Mouse (Mus musculus): Measurements from ENCODE around the gene Colca2. TPM values are rescaled to one million over a fixed set of nuclear protein-coding genes. Genes with fewer than 3 reads are reported as not detected.

The Colca2 gene
- polyA plus RNA-seq, 1 experiment, result 2.7 TPM

GRCm38 (mm10) chr9:51303980-51304379 lies 25.6 kb upstream of the Colca2 start:
- no peak for TF ChIP-seq POLR2A (IDR thresholded peaks at IDR 0.05; ENCODE audit: control insufficient read depth, extremely low read depth, insufficient read depth, low read length, poor library complexity)
- TF ChIP-seq CTCF (IDR thresholded peaks at IDR 0.05; ENCODE audit: borderline replicate concordance, control insufficient read depth, extremely low read depth, insufficient read depth, low read length, poor library complexity), result no peak
- DNase-seq, result no peak
- Histone ChIP-seq H3K4me3 (ENCODE audit: control insufficient read depth, insufficient read depth, low read length) (no peak overlapping the region), H3K36me3 (ENCODE audit: control insufficient read depth, insufficient read depth, low read length) (no peaks in the 10 kb centered on the region), H3K4me1 (replicated peaks; ENCODE audit: control insufficient read depth, insufficient read depth, low read length) (no peaks in the 10 kb centered on the region), H3K27ac (ENCODE audit: control insufficient read depth, insufficient read depth, low read length) (no peak overlapping the region), H3K27me3 (ENCODE audit: control insufficient read depth, insufficient read depth, low read length) (no peaks in the 10 kb centered on the region)
- 69% methylated on average over 5 of the region's 5 CpGs for WGBS

- Histone ChIP-seq H3K36me3 (ENCODE audit: control insufficient read depth, insufficient read depth, low read length) (no peaks in the 10 kb centered on the region), H3K27me3 (ENCODE audit: control insufficient read depth, insufficient read depth, low read length) (no peaks in the 10 kb centered on the region), H3K27ac (ENCODE audit: control insufficient read depth, insufficient read depth, low read length) (no peak overlapping the region), H3K4me1 (replicated peaks; ENCODE audit: control insufficient read depth, insufficient read depth, low read length) (no peaks in the 10 kb centered on the region), H3K4me3 (ENCODE audit: control insufficient read depth, insufficient read depth, low read length) (no peak overlapping the region)
- DNase-seq, result no peak
- WGBS, result 91% methylated on average over 8 of the region's 8 CpGs
- TF ChIP-seq CTCF (IDR thresholded peaks at IDR 0.05; ENCODE audit: borderline replicate concordance, control insufficient read depth, extremely low read depth, insufficient read depth, low read length, poor library complexity) (no peak), POLR2A (IDR thresholded peaks at IDR 0.05; ENCODE audit: control insufficient read depth, extremely low read depth, insufficient read depth, low read length, poor library complexity) (no peak)
Observed at GRCm38 (mm10) chr9:51293541-51293940, 15.2 kb upstream of the Colca2 start.

- Histone ChIP-seq H3K4me3 (ENCODE audit: control insufficient read depth, insufficient read depth, low read length) (no peak overlapping the region), H3K36me3 (ENCODE audit: control insufficient read depth, insufficient read depth, low read length) (no peaks in the 10 kb centered on the region), H3K4me1 (replicated peaks; ENCODE audit: control insufficient read depth, insufficient read depth, low read length) (no peaks in the 10 kb centered on the region), H3K27me3 (ENCODE audit: control insufficient read depth, insufficient read depth, low read length) (no peaks in the 10 kb centered on the region), H3K27ac (ENCODE audit: control insufficient read depth, insufficient read depth, low read length) (no peak overlapping the region)
- peak; percentile 17; the same call in 1 of the 2 replicates for TF ChIP-seq CTCF (IDR thresholded peaks at IDR 0.05; ENCODE audit: borderline replicate concordance, control insufficient read depth, extremely low read depth, insufficient read depth, low read length, poor library complexity)
- no peak for TF ChIP-seq POLR2A (IDR thresholded peaks at IDR 0.05; ENCODE audit: control insufficient read depth, extremely low read depth, insufficient read depth, low read length, poor library complexity)
- WGBS, result 28% methylated on average over 4 of the region's 4 CpGs
- DNase-seq, result peak; percentile 75
Observed at GRCm38 (mm10) chr9:51292674-51293073, 14.3 kb upstream of the Colca2 start.

- no peak for DNase-seq
- Histone ChIP-seq H3K36me3 (ENCODE audit: control insufficient read depth, insufficient read depth, low read length) (no peaks in the 10 kb centered on the region), H3K4me3 (ENCODE audit: control insufficient read depth, insufficient read depth, low read length) (no peak overlapping the region), H3K27ac (ENCODE audit: control insufficient read depth, insufficient read depth, low read length) (no peak overlapping the region), H3K4me1 (replicated peaks; ENCODE audit: control insufficient read depth, insufficient read depth, low read length) (no peaks in the 10 kb centered on the region), H3K27me3 (ENCODE audit: control insufficient read depth, insufficient read depth, low read length) (no peaks in the 10 kb centered on the region)
- WGBS, result 47% methylated on average over 4 of the region's 4 CpGs
- no peak for TF ChIP-seq POLR2A (IDR thresholded peaks at IDR 0.05; ENCODE audit: control insufficient read depth, extremely low read depth, insufficient read depth, low read length, poor library complexity)
- TF ChIP-seq CTCF (IDR thresholded peaks at IDR 0.05; ENCODE audit: borderline replicate concordance, control insufficient read depth, extremely low read depth, insufficient read depth, low read length, poor library complexity), result no peak
Observed at GRCm38 (mm10) chr9:51290980-51291379, 12.6 kb upstream of the Colca2 start.

GRCm38 (mm10) chr9:51286079-51286478 lies 7.7 kb upstream of the Colca2 start:
- Histone ChIP-seq H3K27me3 (ENCODE audit: control insufficient read depth, insufficient read depth, low read length) (no peaks in the 10 kb centered on the region), H3K4me3 (ENCODE audit: control insufficient read depth, insufficient read depth, low read length) (no peak overlapping the region), H3K27ac (ENCODE audit: control insufficient read depth, insufficient read depth, low read length) (no peak overlapping the region), H3K4me1 (replicated peaks; ENCODE audit: control insufficient read depth, insufficient read depth, low read length) (no peaks in the 10 kb centered on the region), H3K36me3 (ENCODE audit: control insufficient read depth, insufficient read depth, low read length) (no peaks in the 10 kb centered on the region)
- WGBS, result 63% methylated on average over 2 of the region's 2 CpGs
- DNase-seq, result no peak
- no peak for TF ChIP-seq CTCF (IDR thresholded peaks at IDR 0.05; ENCODE audit: borderline replicate concordance, control insufficient read depth, extremely low read depth, insufficient read depth, low read length, poor library complexity)
- no peak for TF ChIP-seq POLR2A (IDR thresholded peaks at IDR 0.05; ENCODE audit: control insufficient read depth, extremely low read depth, insufficient read depth, low read length, poor library complexity)

- Histone ChIP-seq H3K4me3 (ENCODE audit: control insufficient read depth, insufficient read depth, low read length) (peak overlapping the region; percentile 41), H3K27ac (ENCODE audit: control insufficient read depth, insufficient read depth, low read length) (peak overlapping the region; percentile 9; the same call in 1 of the 2 replicates), H3K4me1 (replicated peaks; ENCODE audit: control insufficient read depth, insufficient read depth, low read length) (peaks cover 12% of the 10 kb centered on the region), H3K27me3 (ENCODE audit: control insufficient read depth, insufficient read depth, low read length) (peaks cover 3% of the 10 kb centered on the region; the same call in 1 of the 2 replicates), H3K36me3 (ENCODE audit: control insufficient read depth, insufficient read depth, low read length) (no peaks in the 10 kb centered on the region)
- TF ChIP-seq POLR2A (IDR thresholded peaks at IDR 0.05; ENCODE audit: control insufficient read depth, extremely low read depth, insufficient read depth, low read length, poor library complexity) (no peak), CTCF (IDR thresholded peaks at IDR 0.05; ENCODE audit: borderline replicate concordance, control insufficient read depth, extremely low read depth, insufficient read depth, low read length, poor library complexity) (no peak)
- WGBS, result 36% methylated on average over 13 of the region's 13 CpGs
- no peak for DNase-seq
Observed at GRCm38 (mm10) chr9:51277834-51278498, 403 bp downstream of the Colca2 start.
